Mouse (Mus musculus): Measurements from ENCODE around the gene Vtcn1. TPM values are rescaled to one million over a fixed set of nuclear protein-coding genes. Genes with fewer than 3 reads are reported as not detected.

Gene Vtcn1
- polyA plus RNA-seq, 1 experiment from 2014 or later: 0.04 TPM

- Histone ChIP-seq H3K9me3 (replicated peaks; ENCODE audit: control insufficient read depth, low read length) (no peaks in the 10 kb centered on the region), H3K9ac (ENCODE audit: low read depth, low read length) (no peak overlapping the region), H3K4me2 (ENCODE audit: low read depth, low read length) (no peak overlapping the region), H3K27ac (ENCODE audit: low read length) (no peak overlapping the region), H3K36me3 (ENCODE audit: control insufficient read depth, insufficient read depth) (no peaks in the 10 kb centered on the region), H3K4me1 (ENCODE audit: control insufficient read depth, low read depth, low read length) (no peaks in the 10 kb centered on the region), H3K27me3 (ENCODE audit: control insufficient read depth, insufficient read depth, low read depth, low read length) (no peaks in the 10 kb centered on the region), H3K4me3 (ENCODE audit: low read depth, low read length) (no peak overlapping the region)
- ATAC-seq (ENCODE audit: low read depth): no peak
- WGBS (ENCODE audit: insufficient replicate concordance): 71% methylated on average over 23 of the region's 23 CpGs
Observed at GRCm38 (mm10) chr3:100861307-100862303, 36.3 kb downstream of the Vtcn1 start.

- Histone ChIP-seq H3K27ac (ENCODE audit: low read length) (no peak overlapping the region), H3K9me3 (replicated peaks; ENCODE audit: control insufficient read depth, low read length) (no peaks in the 10 kb centered on the region), H3K4me3 (ENCODE audit: low read depth, low read length) (no peak overlapping the region), H3K27me3 (ENCODE audit: control insufficient read depth, insufficient read depth, low read depth, low read length) (no peaks in the 10 kb centered on the region), H3K4me1 (ENCODE audit: control insufficient read depth, low read depth, low read length) (no peaks in the 10 kb centered on the region), H3K4me2 (ENCODE audit: low read depth, low read length) (no peak overlapping the region), H3K36me3 (ENCODE audit: control insufficient read depth, insufficient read depth) (no peaks in the 10 kb centered on the region), H3K9ac (ENCODE audit: low read depth, low read length) (no peak overlapping the region)
- no peak for ATAC-seq (ENCODE audit: low read depth)
- 61% methylated on average over 5 of the region's 5 CpGs for WGBS (ENCODE audit: insufficient replicate concordance)
Observed at GRCm38 (mm10) chr3:100866946-100867345, 41.7 kb downstream of the Vtcn1 start.

- no peak overlapping the region for H3K4me2 ChIP-seq (ENCODE audit: low read depth, low read length)
- H3K9me3 ChIP-seq (replicated peaks; ENCODE audit: control insufficient read depth, low read length): no peaks in the 10 kb centered on the region
- WGBS (ENCODE audit: insufficient replicate concordance): 71% methylated on average over 4 of the region's 4 CpGs
- H3K9ac ChIP-seq (ENCODE audit: low read depth, low read length): no peak overlapping the region
- no peaks in the 10 kb centered on the region for H3K4me1 ChIP-seq (ENCODE audit: control insufficient read depth, low read depth, low read length)
- no peak for ATAC-seq (ENCODE audit: low read depth)
- H3K36me3 ChIP-seq (ENCODE audit: control insufficient read depth, insufficient read depth): no peaks in the 10 kb centered on the region
- H3K4me3 ChIP-seq (ENCODE audit: low read depth, low read length): no peak overlapping the region
- no peaks in the 10 kb centered on the region for H3K27me3 ChIP-seq (ENCODE audit: control insufficient read depth, insufficient read depth, low read depth, low read length)
- H3K27ac ChIP-seq (ENCODE audit: low read length): no peak overlapping the region
Observed at GRCm38 (mm10) chr3:100877057-100877456, 51.8 kb downstream of the Vtcn1 start.

GRCm38 (mm10) chr3:100881403-100881802 is 56.1 kb downstream of the Vtcn1 start:
- ATAC-seq (ENCODE audit: low read depth): no peak
- no peaks in the 10 kb centered on the region for H3K9me3 ChIP-seq (replicated peaks; ENCODE audit: control insufficient read depth, low read length)
- H3K9ac ChIP-seq (ENCODE audit: low read depth, low read length): no peak overlapping the region
- H3K4me1 ChIP-seq (ENCODE audit: control insufficient read depth, low read depth, low read length): no peaks in the 10 kb centered on the region
- no peaks in the 10 kb centered on the region for H3K36me3 ChIP-seq (ENCODE audit: control insufficient read depth, insufficient read depth)
- H3K27me3 ChIP-seq (ENCODE audit: control insufficient read depth, insufficient read depth, low read depth, low read length): no peaks in the 10 kb centered on the region
- WGBS (ENCODE audit: insufficient replicate concordance): 67% methylated on average over 6 of the region's 6 CpGs
- no peak overlapping the region for H3K4me3 ChIP-seq (ENCODE audit: low read depth, low read length)
- H3K4me2 ChIP-seq (ENCODE audit: low read depth, low read length): no peak overlapping the region
- H3K27ac ChIP-seq (ENCODE audit: low read length): no peak overlapping the region

GRCm38 (mm10) chr3:100881843-100882634 is 56.8 kb downstream of the Vtcn1 start:
- no peaks in the 10 kb centered on the region for H3K9me3 ChIP-seq (replicated peaks; ENCODE audit: control insufficient read depth, low read length)
- ATAC-seq (ENCODE audit: low read depth): no peak
- no peaks in the 10 kb centered on the region for H3K36me3 ChIP-seq (ENCODE audit: control insufficient read depth, insufficient read depth)
- WGBS (ENCODE audit: insufficient replicate concordance): 69% methylated on average over 9 of the region's 9 CpGs
- H3K27ac ChIP-seq (ENCODE audit: low read length): no peak overlapping the region
- no peak overlapping the region for H3K4me3 ChIP-seq (ENCODE audit: low read depth, low read length)
- H3K27me3 ChIP-seq (ENCODE audit: control insufficient read depth, insufficient read depth, low read depth, low read length): no peaks in the 10 kb centered on the region
- no peak overlapping the region for H3K4me2 ChIP-seq (ENCODE audit: low read depth, low read length)
- no peak overlapping the region for H3K9ac ChIP-seq (ENCODE audit: low read depth, low read length)
- H3K4me1 ChIP-seq (ENCODE audit: control insufficient read depth, low read depth, low read length): no peaks in the 10 kb centered on the region

GRCm38 (mm10) chr3:100889234-100889633 is 64.0 kb downstream of the Vtcn1 start:
- no peaks in the 10 kb centered on the region for H3K27me3 ChIP-seq (ENCODE audit: control insufficient read depth, insufficient read depth, low read depth, low read length)
- no peak overlapping the region for H3K4me3 ChIP-seq (ENCODE audit: low read depth, low read length)
- WGBS (ENCODE audit: insufficient replicate concordance): 80% methylated on average over 1 of the region's 1 CpGs
- no peak for ATAC-seq (ENCODE audit: low read depth)
- H3K4me1 ChIP-seq (ENCODE audit: control insufficient read depth, low read depth, low read length): no peaks in the 10 kb centered on the region
- H3K4me2 ChIP-seq (ENCODE audit: low read depth, low read length): no peak overlapping the region
- H3K27ac ChIP-seq (ENCODE audit: low read length): no peak overlapping the region
- no peak overlapping the region for H3K9ac ChIP-seq (ENCODE audit: low read depth, low read length)
- H3K9me3 ChIP-seq (replicated peaks; ENCODE audit: control insufficient read depth, low read length): no peaks in the 10 kb centered on the region
- H3K36me3 ChIP-seq (ENCODE audit: control insufficient read depth, insufficient read depth): no peaks in the 10 kb centered on the region

- Histone ChIP-seq H3K4me2 (ENCODE audit: low read depth, low read length) (no peak overlapping the region), H3K4me1 (ENCODE audit: control insufficient read depth, low read depth, low read length) (no peaks in the 10 kb centered on the region), H3K9ac (ENCODE audit: low read depth, low read length) (no peak overlapping the region), H3K4me3 (ENCODE audit: low read depth, low read length) (no peak overlapping the region), H3K9me3 (replicated peaks; ENCODE audit: control insufficient read depth, low read length) (no peaks in the 10 kb centered on the region), H3K27ac (ENCODE audit: low read length) (no peak overlapping the region), H3K27me3 (ENCODE audit: control insufficient read depth, insufficient read depth, low read depth, low read length) (no peaks in the 10 kb centered on the region), H3K36me3 (ENCODE audit: control insufficient read depth, insufficient read depth) (no peaks in the 10 kb centered on the region)
- no peak for ATAC-seq (ENCODE audit: low read depth)
- 60% methylated on average over 3 of the region's 3 CpGs for WGBS (ENCODE audit: insufficient replicate concordance)
Observed at GRCm38 (mm10) chr3:100890406-100890805, 65.1 kb downstream of the Vtcn1 start.

GRCm38 (mm10) chr3:100892383-100893335 is 67.4 kb downstream of the Vtcn1 start:
- Histone ChIP-seq H3K27me3 (ENCODE audit: control insufficient read depth, insufficient read depth, low read depth, low read length) (no peaks in the 10 kb centered on the region), H3K4me3 (ENCODE audit: low read depth, low read length) (no peak overlapping the region), H3K9me3 (replicated peaks; ENCODE audit: control insufficient read depth, low read length) (no peaks in the 10 kb centered on the region), H3K9ac (ENCODE audit: low read depth, low read length) (no peak overlapping the region), H3K27ac (ENCODE audit: low read length) (no peak overlapping the region), H3K36me3 (ENCODE audit: control insufficient read depth, insufficient read depth) (no peaks in the 10 kb centered on the region), H3K4me2 (ENCODE audit: low read depth, low read length) (no peak overlapping the region), H3K4me1 (ENCODE audit: control insufficient read depth, low read depth, low read length) (no peaks in the 10 kb centered on the region)
- 46% methylated on average over 11 of the region's 11 CpGs for WGBS (ENCODE audit: insufficient replicate concordance)
- ATAC-seq (ENCODE audit: low read depth): no peak
